ENCODE assay signal across 1 mouse cellular context in the genomic region with DNA sequence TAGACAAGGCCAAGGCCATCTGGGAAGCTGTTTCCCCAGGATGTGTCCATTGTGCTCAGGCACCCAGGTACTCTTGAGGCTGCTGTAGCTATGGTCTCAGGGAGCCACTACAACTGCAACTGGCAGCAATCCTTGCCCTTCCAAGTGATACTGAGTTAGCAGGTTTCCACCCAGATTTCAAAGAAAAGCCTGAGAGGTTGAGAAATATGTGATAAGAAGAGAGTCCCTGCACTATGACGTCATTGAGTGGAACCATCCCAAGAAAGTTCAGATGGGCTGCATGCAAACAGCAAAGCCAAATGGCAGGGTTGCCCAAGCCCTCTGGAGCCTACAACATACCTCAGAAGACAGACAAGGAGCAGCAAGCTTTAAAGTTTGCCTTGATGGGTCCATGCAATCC.
A peak's percentile ranks its signal among the peaks of the same experiment; 100 is the strongest.
TF ChIP-seq lines count a peak whose summit lies in the region.

No protein-coding gene starts in this region.

TF ChIP-seq in MEL, 35 proteins besides CTCF, POLR2A, EP300 and RAD21 (continued from another document):
- TF ChIP-seq KAT2A (conservative IDR thresholded peaks at IDR 0.05; ENCODE audit: low read depth, low read length) (no peak), RCOR1 (IDR thresholded peaks at IDR 0.05; ENCODE audit: low read depth, low read length) (0 out of 2 replicates have a peak, but pooled peaks have one; percentile 20), BHLHE40 (IDR thresholded peaks at IDR 0.05; ENCODE audit: borderline replicate concordance, low read depth, low read length) (no peak), TCF12 (IDR thresholded peaks at IDR 0.05; ENCODE audit: low read depth, low read length) (no peak), GATA1 (IDR thresholded peaks at IDR 0.05; ENCODE audit: low read depth, low read length) (0 out of 2 replicates have a peak, but pooled peaks have one; percentile 5), E2F4 (IDR thresholded peaks at IDR 0.05; ENCODE audit: borderline replicate concordance, low read depth, low read length) (no peak), MYC (IDR thresholded peaks at IDR 0.05; ENCODE audit: low read depth, low read length) (no peak)
